Mouse (Mus musculus) forebrain, embryonic 12.5 days (tissue): ENCODE results near the gene Hsf2bp. TPM values are rescaled to one million over a fixed set of nuclear protein-coding genes. Genes with fewer than 3 reads are reported as not detected.
A peak's percentile ranks its signal among the peaks of the same experiment; 100 is the strongest.

ENCODE experiments used
- ATAC-seq: fragments of 200-750 bp; cut with Nextera tagmentation; 2 replicates; pipeline ENCODE4 v1.8.0; 2017; ENCODE audit warnings: moderate TSS enrichment; ENCODE audit not compliant: low FRiP score
- H3K27ac ChIP-seq: fragments of 300-500 bp; sonication (generic); 2 replicates; pipeline ENCODE4 v1.5.1; 2016; ENCODE audit warnings: mild to moderate bottlenecking
- H3K27me3 ChIP-seq: fragments of 300-500 bp; sonication (generic); 2 replicates; pipeline ENCODE4 v1.6.1; 2016; ENCODE audit warnings: mild to moderate bottlenecking
- H3K36me3 ChIP-seq: fragments of 300-500 bp; sonication (generic); replicated peaks from 2 replicates; pipeline ENCODE4 v1.6.1; 2016; ENCODE audit warnings: mild to moderate bottlenecking
- H3K4me1 ChIP-seq: fragments of 300-500 bp; sonication (generic); 2 replicates; pipeline ENCODE4 v1.6.1; 2016
- H3K4me2 ChIP-seq: fragments of 300-500 bp; sonication (generic); 2 replicates; pipeline ENCODE4 v1.6.1; 2016; ENCODE audit warnings: mild to moderate bottlenecking, moderate library complexity
- H3K4me3 ChIP-seq: fragments of 300-500 bp; sonication (generic); replicated peaks from 2 replicates; pipeline ENCODE4 v1.5.1; 2016; ENCODE audit warnings: mild to moderate bottlenecking
- H3K9ac ChIP-seq: fragments of 300-500 bp; sonication (generic); 2 replicates; pipeline ENCODE4 v1.6.1; 2016; ENCODE audit warnings: mild to moderate bottlenecking
- H3K9me3 ChIP-seq: fragments of 300-500 bp; sonication (generic); 2 replicates; pipeline ENCODE4 v1.6.1; 2016
- WGBS: fragments of 180-500 bp; shearing (Covaris S2); methylation state at CpG from one replicate; pipeline ENCODE4 v1.1.7; 2016; 5-methylcytosine and 5-hydroxymethylcytosine counted together
- polyA plus RNA-seq: library from polyadenylated mRNA; unstranded; fragments of >200 nt; fragmentation: Nextera tagmentation; extraction: Ambion mirVana; gene quantifications from 2 replicates; pipeline ENCODE4 v1.2.1, GENCODE M21; 2016

Gene Hsf2bp
- polyA plus RNA-seq, 1 experiment from 2014 or later: 0.55 TPM

GRCm38 (mm10) chr17:32057843-32058242 is 21.7 kb upstream of the Hsf2bp start:
- Histone ChIP-seq H3K4me3 (no peak overlapping the region), H3K36me3 (peaks cover 100% of the 10 kb centered on the region), H3K4me1 (no peaks in the 10 kb centered on the region), H3K27ac (no peak overlapping the region), H3K9ac (no peak overlapping the region), H3K4me2 (no peak overlapping the region), H3K27me3 (no peaks in the 10 kb centered on the region), H3K9me3 (no peaks in the 10 kb centered on the region)
- ATAC-seq: no peak
- WGBS: 93% methylated on average over 2 of the region's 2 CpGs

DNA sequence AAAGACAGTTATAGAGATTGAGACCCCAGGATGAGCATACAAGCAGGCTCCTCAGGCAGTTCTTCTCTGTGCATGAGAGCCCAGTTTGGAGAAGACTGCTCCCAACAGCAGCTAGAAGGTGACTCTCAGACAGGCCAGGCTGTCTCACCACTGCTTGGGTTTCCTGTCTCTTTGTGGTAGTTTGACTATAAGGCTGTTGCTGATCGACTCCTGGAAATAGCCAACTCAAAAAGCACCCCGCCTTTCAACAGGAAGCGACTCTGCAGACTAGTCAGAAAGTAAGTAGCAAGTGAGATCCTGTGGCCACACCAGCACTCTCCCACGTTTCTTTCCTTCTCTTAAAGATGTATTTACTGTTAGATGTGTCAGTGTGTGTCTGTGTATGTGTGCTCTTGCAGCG is 17.5 kb upstream of the Hsf2bp start:
- no peak overlapping the region for H3K4me3 ChIP-seq
- 94% methylated on average over 5 of the region's 5 CpGs for WGBS
- no peak overlapping the region for H3K27ac ChIP-seq
- ATAC-seq: no peak
- no peak overlapping the region for H3K4me2 ChIP-seq
- H3K36me3 ChIP-seq: peaks cover 98% of the 10 kb centered on the region
- no peaks in the 10 kb centered on the region for H3K27me3 ChIP-seq
- no peaks in the 10 kb centered on the region; the same call in 1 of the 2 replicates for H3K4me1 ChIP-seq
- no peak overlapping the region for H3K9ac ChIP-seq
- no peaks in the 10 kb centered on the region for H3K9me3 ChIP-seq

DNA sequence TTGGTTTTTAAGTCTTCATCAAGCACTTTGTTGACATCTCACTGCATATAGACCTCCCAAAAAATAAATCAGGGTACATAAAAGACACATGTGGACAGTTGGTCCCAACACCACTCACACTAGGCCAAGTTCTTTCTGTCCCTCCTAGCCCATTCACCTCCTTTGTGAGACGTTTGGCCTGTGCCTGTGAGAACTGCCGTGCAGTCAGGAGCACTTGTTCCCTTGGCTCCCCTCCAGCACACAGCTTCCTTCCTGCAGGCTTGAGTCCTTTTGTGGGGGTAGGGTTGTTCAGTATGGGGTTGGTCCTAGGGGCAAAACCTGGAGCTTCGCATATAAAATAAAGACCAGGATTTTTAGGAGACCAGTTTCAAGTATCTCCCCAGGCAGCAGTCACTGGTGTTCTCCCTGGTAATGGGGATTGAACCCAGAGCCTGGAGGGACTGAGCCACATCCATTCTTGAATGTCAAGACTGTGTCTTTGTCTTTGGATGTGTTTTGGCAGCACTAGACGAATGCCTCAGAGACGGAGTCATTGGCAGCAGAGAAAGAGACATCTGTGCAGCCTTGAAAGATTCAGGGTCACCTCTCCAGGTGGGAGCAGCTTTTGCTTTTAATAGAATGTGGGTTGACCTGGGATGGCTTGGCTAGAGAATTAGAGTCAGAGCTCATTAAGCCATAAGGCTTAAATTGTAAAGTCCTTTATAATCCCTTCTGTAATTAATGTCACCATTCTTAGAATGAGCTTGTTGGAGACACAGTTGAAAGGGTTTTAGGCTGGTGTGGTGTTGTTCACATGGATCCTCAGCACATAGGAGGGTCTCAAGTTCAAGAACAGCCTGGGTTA is 16.3 kb upstream of the Hsf2bp start:
- WGBS: 67% methylated on average over 5 of the region's 5 CpGs
- Histone ChIP-seq H3K27ac (no peak overlapping the region), H3K4me3 (no peak overlapping the region), H3K27me3 (no peaks in the 10 kb centered on the region), H3K9ac (no peak overlapping the region), H3K4me1 (no peaks in the 10 kb centered on the region; the same call in 1 of the 2 replicates), H3K9me3 (no peaks in the 10 kb centered on the region), H3K36me3 (peaks cover 98% of the 10 kb centered on the region), H3K4me2 (no peak overlapping the region)
- ATAC-seq: no peak

- no peak for ATAC-seq
- Histone ChIP-seq H3K9me3 (no peaks in the 10 kb centered on the region), H3K27me3 (no peaks in the 10 kb centered on the region), H3K27ac (no peak overlapping the region), H3K9ac (no peak overlapping the region), H3K4me3 (no peak overlapping the region), H3K4me1 (no peaks in the 10 kb centered on the region; the same call in 1 of the 2 replicates), H3K4me2 (no peak overlapping the region), H3K36me3 (peaks cover 96% of the 10 kb centered on the region)
- 94% methylated on average over 6 of the region's 6 CpGs for WGBS
These were observed 14.5 kb upstream of the Hsf2bp start for GRCm38 (mm10) chr17:32050609-32051008.

DNA sequence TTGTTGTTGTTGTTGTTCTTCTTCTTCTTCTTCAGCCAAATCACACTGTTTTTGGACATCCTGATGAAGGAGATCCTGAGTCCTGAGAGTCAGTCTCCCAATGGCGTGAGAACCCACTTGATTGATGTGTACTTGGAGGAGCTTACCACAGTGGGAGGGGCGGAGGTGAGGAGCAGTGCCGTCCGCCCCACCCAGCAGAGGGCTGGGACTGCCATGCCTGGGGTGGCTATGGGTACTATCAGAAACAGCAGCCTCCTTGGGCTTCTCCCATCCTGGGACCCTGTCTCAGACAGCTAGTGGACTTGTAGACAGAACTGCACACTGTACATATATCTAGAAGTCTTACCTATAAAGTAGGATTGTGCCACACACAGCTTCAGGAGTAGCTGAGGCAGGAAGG is 13.8 kb upstream of the Hsf2bp start:
- no peak for ATAC-seq
- H3K9me3 ChIP-seq: no peaks in the 10 kb centered on the region
- 90% methylated on average over 4 of the region's 4 CpGs for WGBS
- no peaks in the 10 kb centered on the region; the same call in 1 of the 2 replicates for H3K4me1 ChIP-seq
- H3K27ac ChIP-seq: no peak overlapping the region
- H3K4me2 ChIP-seq: no peak overlapping the region
- H3K36me3 ChIP-seq: peaks cover 90% of the 10 kb centered on the region
- no peak overlapping the region for H3K4me3 ChIP-seq
- no peak overlapping the region for H3K9ac ChIP-seq
- H3K27me3 ChIP-seq: no peaks in the 10 kb centered on the region

GRCm38 (mm10) chr17:32048351-32048750 is 12.2 kb upstream of the Hsf2bp start:
- Histone ChIP-seq H3K27ac (no peak overlapping the region), H3K4me1 (no peaks in the 10 kb centered on the region; the same call in 1 of the 2 replicates), H3K9me3 (no peaks in the 10 kb centered on the region), H3K4me2 (no peak overlapping the region), H3K4me3 (no peak overlapping the region), H3K36me3 (peaks cover 74% of the 10 kb centered on the region), H3K9ac (no peak overlapping the region), H3K27me3 (no peaks in the 10 kb centered on the region)
- ATAC-seq: no peak
- WGBS: 95% methylated on average over 5 of the region's 5 CpGs

GRCm38 (mm10) chr17:32046541-32046940 is 10.4 kb upstream of the Hsf2bp start:
- Histone ChIP-seq H3K4me1 (no peaks in the 10 kb centered on the region), H3K27ac (no peak overlapping the region), H3K36me3 (peaks cover 56% of the 10 kb centered on the region), H3K4me3 (no peak overlapping the region), H3K9ac (no peak overlapping the region), H3K4me2 (no peak overlapping the region), H3K27me3 (no peaks in the 10 kb centered on the region), H3K9me3 (no peaks in the 10 kb centered on the region)
- WGBS: 97% methylated on average over 5 of the region's 5 CpGs
- ATAC-seq: no peak

DNA sequence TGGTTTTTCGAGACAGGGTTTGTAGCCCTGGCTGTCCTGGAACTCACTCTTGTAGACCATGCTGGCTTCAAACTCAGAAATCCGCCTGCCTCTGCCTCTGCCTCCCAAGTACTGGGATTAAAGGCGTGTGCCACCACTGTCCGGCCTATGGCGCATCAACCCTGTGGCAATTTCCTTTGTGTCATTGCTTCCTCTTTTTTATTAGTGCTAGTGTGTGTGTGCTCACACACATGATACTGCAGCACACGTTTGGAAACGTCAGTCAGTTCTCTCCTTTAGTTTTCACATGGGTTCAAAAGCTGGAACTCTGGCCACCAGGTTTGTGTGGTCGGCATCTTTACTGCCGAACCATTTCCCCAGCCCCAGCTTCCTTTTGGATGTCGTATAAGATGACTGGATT is 4.1 kb upstream of the Hsf2bp start:
- peaks cover 25% of the 10 kb centered on the region for H3K4me1 ChIP-seq
- H3K9me3 ChIP-seq: no peaks in the 10 kb centered on the region
- 89% methylated on average over 10 of the region's 10 CpGs for WGBS
- H3K4me3 ChIP-seq: no peak overlapping the region
- H3K36me3 ChIP-seq: no peaks in the 10 kb centered on the region
- no peak overlapping the region for H3K27ac ChIP-seq
- H3K9ac ChIP-seq: no peak overlapping the region
- H3K4me2 ChIP-seq: no peak overlapping the region
- ATAC-seq: no peak
- no peaks in the 10 kb centered on the region for H3K27me3 ChIP-seq

GRCm38 (mm10) chr17:32036509-32037438 is 625 bp upstream of the Hsf2bp start:
- H3K27me3 ChIP-seq: no peaks in the 10 kb centered on the region
- ATAC-seq: peak; percentile 66; the same call in 1 of the 2 replicates
- peak overlapping the region; percentile 74 for H3K4me3 ChIP-seq
- H3K9ac ChIP-seq: peak overlapping the region; percentile 83
- WGBS: 1% methylated on average over 46 of the region's 46 CpGs
- H3K36me3 ChIP-seq: no peaks in the 10 kb centered on the region
- H3K4me1 ChIP-seq: peaks cover 26% of the 10 kb centered on the region
- H3K4me2 ChIP-seq: peak overlapping the region; percentile 80
- H3K27ac ChIP-seq: peak overlapping the region; percentile 67
- no peaks in the 10 kb centered on the region for H3K9me3 ChIP-seq

- no peak overlapping the region for H3K27ac ChIP-seq
- H3K36me3 ChIP-seq: no peaks in the 10 kb centered on the region
- no peaks in the 10 kb centered on the region for H3K27me3 ChIP-seq
- no peaks in the 10 kb centered on the region for H3K9me3 ChIP-seq
- 91% methylated on average over 23 of the region's 23 CpGs for WGBS
- H3K4me1 ChIP-seq: peaks cover 26% of the 10 kb centered on the region
- H3K9ac ChIP-seq: no peak overlapping the region
- H3K4me2 ChIP-seq: no peak overlapping the region
- no peak overlapping the region for H3K4me3 ChIP-seq
- ATAC-seq: no peak
These were observed 1.8 kb downstream of the Hsf2bp start for GRCm38 (mm10) chr17:32034322-32034721.

DNA sequence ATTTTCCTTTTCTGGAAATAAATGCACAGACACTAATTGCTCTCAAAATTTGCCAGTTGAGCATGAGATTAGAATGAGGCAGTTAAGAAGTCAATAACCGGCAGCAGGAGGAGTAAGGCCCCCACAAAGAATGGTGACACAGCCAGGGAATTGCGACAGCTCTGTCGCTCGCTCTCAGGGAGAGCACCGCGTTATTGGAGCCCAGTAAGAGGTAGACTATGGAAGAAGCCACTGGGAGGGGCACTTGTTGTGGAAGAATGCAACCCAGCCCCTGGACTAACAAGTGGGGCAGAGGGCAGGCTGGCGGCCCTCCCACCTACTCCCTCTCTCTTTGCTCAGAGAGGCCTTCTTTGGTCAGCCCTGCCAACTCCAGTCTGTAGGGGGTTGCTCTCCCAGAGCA is 4.5 kb downstream of the Hsf2bp start:
- H3K9me3 ChIP-seq: no peaks in the 10 kb centered on the region
- WGBS: 48% methylated on average over 7 of the region's 7 CpGs
- no peak overlapping the region for H3K4me3 ChIP-seq
- no peak overlapping the region for H3K4me2 ChIP-seq
- H3K36me3 ChIP-seq: no peaks in the 10 kb centered on the region
- no peak overlapping the region for H3K27ac ChIP-seq
- no peaks in the 10 kb centered on the region for H3K27me3 ChIP-seq
- H3K4me1 ChIP-seq: peaks cover 7% of the 10 kb centered on the region
- ATAC-seq: no peak
- no peak overlapping the region for H3K9ac ChIP-seq

- no peak overlapping the region for H3K4me2 ChIP-seq
- no peak overlapping the region for H3K9ac ChIP-seq
- 85% methylated on average over 3 of the region's 3 CpGs for WGBS
These were observed 7.8 kb downstream of the Hsf2bp start for GRCm38 (mm10) chr17:32028301-32028700.

More at GRCm38 (mm10) chr17:32028301-32028700, 7.8 kb downstream of the Hsf2bp start:
- Histone ChIP-seq H3K36me3 (no peaks in the 10 kb centered on the region), H3K4me3 (no peak overlapping the region), H3K9me3 (no peaks in the 10 kb centered on the region), H3K27ac (no peak overlapping the region), H3K4me1 (no peaks in the 10 kb centered on the region), H3K27me3 (no peaks in the 10 kb centered on the region)
- no peak for ATAC-seq
